Mouse (Mus musculus) adrenal gland, postnatal 14 days (tissue): ENCODE data around the gene Barx1. TPM values are rescaled to one million over a fixed set of nuclear protein-coding genes. Genes with fewer than 3 reads are reported as not detected.

Experiments used
- DNase-seq: peaks from one replicate; pipeline ENCODE4 v3.0.0; 2021; ENCODE audit warnings: mixed read lengths
- long read RNA-seq, 2 experiments: library from polyadenylated mRNA; stranded (forward); transcript quantifications; one replicate each; pipeline ENCODE4 v2.0.0; 2021
- total RNA-seq: library from RNA; stranded (reverse); gene quantifications from 2 replicates; pipeline ENCODE4 v1.2.3, GENCODE M21; 2021

Barx1 gene
- not detected in 2 replicates for total RNA-seq
- long read RNA-seq, experiment 1: 0 reads
- long read RNA-seq, experiment 2: 0 reads

- DNase-seq: no peak
Measured at GRCm38 (mm10) chr13:48662431-48663143, at the start of gene Barx1. Barx1 (plus strand) TSS chr13:48662998.

DNA sequence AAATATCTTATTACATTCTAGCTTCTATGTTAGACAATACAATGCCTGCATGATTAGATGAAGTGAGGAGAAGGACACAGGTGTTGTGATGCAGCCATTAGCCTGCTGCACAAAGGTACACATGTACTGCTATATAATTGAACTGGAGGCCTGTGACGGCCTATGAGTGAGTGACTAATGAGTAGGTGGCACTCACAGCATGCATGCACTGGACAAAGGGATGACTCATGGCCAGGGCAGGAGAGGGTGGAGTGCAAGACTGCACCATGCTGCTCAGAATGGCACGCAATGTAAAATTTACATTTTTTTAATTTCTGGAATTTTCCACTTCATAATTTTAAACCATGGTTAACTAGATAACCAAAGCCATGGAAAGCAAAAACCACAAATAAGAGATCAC lies 48.3 kb upstream of the Barx1 start:
- DNase-seq: no peak

DNA sequence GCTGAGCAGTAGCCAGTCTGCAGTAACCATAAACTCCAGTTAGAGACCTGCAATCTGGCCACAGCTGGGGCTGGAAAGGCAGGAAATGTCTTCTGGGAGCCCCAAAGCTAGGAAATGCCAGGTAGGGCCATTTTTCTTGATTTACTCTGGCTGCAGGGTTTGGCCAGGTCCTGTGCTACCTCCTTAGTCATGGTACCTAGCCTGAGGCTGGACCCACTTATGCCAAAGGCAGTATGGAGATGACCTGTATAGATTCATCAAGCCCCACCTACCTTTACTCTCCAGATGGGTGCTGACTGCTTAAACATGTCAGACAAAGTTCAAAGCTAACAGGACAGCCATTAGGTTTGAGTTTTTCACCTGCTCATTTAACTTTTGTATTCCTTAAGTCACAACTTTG lies 45.0 kb upstream of the Barx1 start:
- DNase-seq: no peak

- no peak for DNase-seq
Measured at GRCm38 (mm10) chr13:48618890-48619289, 43.9 kb upstream of the Barx1 start.

- no peak for DNase-seq
Measured at GRCm38 (mm10) chr13:48624968-48625398, 37.8 kb upstream of the Barx1 start.

DNA sequence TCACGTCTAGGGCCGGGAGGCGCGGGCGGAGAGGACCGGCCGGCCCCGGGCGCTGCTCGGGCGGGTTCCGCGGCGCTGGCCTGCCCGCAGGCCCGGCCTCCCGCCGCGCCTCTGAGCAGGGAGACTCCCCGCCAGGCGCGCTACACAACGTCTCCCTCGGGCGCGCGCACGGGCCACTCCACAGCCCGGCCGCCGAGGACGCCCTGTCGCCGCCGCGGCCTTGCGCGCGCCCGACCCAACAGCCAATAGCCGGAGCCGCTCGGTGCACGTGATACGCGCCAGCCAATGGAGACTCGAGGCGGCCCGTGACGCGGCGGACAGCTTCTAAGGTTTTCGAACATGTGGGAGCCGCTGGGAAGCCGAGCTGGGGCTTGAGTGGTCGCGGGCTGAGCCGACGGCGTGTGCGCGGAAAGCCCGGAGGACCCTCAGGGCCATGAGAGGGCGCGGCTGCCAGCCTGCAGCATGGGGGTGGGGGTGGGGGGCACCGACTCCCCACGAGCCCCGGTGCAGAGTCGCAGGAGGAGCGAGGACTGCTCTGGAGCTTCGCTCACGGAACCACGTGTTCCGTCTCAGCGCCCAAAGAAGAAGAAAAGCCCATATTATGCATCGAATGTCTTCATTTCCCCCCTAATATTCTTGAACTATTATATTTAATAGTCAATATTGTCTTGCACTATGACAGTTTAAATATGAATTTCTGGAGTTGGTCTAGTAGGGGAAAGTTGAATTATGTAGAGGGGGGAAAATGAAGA lies 37.2 kb upstream of the Barx1 start, which contains the start of gene Ptpdc1:
Gene Ptpdc1, minus strand, starts transcription at position 232 of the 752 bp plus-strand sequence.
- DNase-seq: peak; percentile 99

DNA sequence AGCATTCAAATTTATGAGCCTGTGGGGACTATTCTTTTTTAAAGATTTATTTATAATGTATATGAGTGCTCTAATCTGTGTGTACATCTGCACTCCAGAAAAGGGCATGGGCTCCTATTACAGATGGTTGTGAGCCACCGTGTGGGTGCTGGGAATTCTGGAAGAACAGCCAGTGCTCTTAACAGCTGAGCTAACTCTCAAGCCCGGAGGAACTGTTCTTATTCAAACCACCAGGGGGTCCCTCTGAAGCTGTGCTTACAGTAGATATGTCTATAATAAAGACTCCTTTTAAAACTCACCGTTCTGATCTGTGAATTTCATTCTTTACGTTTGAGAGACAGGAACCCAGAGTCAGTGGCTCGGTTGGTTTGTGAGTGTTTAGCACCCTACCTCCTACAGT lies 31.1 kb upstream of the Barx1 start:
- no peak for DNase-seq

- DNase-seq: no peak
Measured at GRCm38 (mm10) chr13:48637706-48638105, 25.1 kb upstream of the Barx1 start.

- DNase-seq: peak; percentile 65
Measured at GRCm38 (mm10) chr13:48639570-48639969, 23.2 kb upstream of the Barx1 start.

DNA sequence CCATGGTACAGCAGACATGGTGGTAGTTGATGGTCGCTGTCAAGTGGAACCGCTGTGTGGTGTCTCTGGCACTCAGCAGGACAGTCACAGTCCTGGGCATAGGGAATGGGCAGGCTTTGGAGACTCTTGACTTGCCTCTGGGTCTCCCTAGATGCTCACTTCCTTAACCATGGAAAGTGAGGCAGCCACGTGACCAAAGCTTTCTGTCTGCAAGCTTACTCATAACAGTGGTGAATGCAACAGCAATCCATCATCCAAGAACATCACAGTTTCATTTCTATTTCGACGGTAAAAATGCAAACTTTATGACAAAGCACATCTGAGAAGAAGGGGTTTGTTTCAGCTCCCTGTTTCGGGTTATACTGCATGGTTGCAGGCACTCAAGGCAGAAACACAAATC lies 19.7 kb upstream of the Barx1 start:
- no peak for DNase-seq

DNA sequence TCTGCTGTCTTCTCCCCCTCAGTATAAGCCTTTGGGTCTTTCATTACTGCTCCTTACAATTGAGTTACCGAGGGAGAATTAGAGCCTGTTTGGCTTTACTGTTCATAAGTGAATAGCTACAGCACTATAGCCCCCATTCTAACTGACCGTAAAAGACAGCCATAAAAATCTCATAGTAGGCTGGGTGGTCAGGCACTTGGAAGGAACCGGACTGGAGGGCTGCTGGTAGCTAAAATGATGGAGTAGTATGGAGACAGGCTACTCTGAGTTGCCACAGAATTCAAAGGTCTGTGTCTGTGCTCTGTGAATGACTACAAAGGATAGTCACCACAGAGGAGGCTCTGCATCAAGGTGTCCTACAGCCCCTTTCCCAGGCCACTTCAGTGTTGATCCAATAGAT lies 18.8 kb upstream of the Barx1 start:
- no peak for DNase-seq

- no peak for DNase-seq
Measured at GRCm38 (mm10) chr13:48646696-48647095, 16.1 kb upstream of the Barx1 start.

DNA sequence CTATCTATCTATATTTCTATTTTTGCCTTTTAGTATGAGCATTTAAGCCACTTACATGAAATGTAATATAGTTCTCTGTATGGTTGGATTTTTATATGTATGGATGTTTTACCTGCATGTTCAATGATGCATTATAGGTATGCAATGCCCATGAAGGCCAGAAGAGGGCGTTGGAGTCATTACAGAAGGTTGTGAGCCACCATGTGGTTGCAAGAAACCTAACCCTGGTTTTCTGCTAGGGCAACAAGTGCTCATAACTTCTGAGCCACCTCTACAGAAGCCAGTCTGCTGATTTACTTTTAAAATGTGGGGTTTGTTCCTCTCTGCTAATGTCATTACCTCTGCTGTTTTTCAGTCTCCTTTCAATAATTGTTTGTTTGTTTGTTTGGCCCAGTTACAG lies 12.2 kb upstream of the Barx1 start:
- DNase-seq: peak; percentile 38

DNA sequence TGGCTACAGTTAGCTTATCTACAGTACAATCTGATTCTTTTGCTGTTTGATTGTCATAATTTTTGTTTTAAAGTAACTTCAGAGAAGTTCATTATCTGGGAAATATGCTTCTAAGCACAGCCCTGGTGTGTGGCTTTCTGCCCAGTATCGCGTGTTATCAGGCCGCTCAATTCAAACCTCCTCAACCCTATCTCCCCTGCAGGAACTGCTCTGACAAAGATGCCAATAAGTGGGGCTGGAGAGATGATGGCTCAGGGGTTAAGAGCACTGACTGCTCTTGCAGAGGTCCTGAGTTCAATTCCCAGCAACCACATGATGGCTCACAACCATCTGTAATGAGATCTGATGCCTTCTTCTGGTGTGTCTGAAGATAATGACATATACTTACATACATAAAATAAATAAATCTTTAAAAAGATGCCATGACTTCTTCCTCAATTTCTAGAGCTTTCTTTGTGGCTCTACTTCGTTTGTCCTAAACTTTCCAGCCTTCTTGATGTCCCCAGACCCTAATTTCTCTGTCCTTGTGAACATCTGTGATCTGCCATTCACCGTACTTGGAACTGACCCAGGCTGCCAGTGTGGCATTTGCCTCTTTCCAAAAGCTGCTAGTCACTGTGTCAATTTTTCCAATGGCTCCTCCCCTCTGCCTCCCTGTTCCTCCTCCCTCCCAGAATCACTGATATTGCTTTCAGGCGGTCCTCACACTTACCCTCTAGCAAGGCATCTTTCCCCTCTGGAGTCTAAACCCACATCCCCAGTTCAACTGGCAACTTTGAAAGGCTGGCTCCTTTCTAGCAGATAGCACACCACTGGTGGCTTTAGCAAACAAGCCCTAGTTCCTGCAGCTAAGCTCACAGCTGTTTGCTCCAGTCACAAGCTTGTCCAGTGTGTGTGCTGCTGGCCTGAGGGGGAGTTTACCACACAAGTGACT lies 11.4 kb upstream of the Barx1 start:
- no peak for DNase-seq

DNA sequence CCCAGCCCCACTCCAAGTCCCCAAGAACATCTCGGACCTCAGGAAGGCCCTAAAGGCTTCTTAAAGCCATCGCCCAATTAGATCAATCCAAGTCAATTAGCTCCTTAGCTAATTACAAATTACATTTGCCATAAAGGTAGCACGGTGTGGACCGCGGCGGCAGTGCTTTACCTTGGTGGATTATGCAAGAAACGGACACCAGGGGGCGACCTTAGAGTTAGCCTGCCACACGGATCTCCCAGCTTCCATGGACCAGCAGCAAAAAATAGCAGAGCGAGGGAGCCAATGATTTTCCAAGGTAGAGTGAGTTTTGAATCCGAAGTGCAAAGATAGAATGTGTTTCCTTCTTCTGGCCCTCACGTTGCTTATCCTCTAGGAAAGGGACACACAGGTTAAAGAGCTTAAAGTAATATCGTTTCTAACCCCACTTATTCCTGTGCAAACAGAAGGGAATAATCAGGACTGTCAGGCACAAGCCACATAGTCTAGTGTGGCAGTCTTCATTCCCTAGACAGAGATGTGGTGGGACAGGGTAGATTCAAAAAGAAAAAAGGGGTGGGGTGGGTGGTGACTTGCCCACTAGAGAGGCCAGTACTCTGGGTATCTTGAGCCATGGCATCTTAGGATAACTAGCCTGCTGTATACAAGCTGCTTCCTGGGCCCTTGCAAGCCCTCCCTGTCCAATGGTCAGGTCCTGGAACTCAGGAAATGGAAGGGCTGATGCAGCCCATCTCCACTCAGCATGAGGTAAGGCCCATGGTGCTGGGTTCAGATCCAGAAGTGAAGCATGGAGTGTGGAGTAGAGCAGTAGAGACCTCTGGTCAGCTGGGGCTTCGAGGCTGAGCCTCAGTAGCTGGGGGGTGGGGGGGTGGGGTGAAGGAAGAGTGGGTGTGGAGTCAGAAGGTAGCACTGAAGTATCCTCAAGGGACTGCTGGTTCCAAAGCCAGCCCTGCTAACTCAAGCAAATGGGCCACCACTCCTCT lies 8.7 kb upstream of the Barx1 start:
- peak; percentile 81 for DNase-seq

GRCm38 (mm10) chr13:48655637-48656036 lies 7.2 kb upstream of the Barx1 start:
- DNase-seq: peak; percentile 79

- no peak for DNase-seq
Measured at GRCm38 (mm10) chr13:48657791-48658190, 5.0 kb upstream of the Barx1 start.

GRCm38 (mm10) chr13:48658588-48659253 lies 4.1 kb upstream of the Barx1 start:
- DNase-seq: peak; percentile 20

DNA sequence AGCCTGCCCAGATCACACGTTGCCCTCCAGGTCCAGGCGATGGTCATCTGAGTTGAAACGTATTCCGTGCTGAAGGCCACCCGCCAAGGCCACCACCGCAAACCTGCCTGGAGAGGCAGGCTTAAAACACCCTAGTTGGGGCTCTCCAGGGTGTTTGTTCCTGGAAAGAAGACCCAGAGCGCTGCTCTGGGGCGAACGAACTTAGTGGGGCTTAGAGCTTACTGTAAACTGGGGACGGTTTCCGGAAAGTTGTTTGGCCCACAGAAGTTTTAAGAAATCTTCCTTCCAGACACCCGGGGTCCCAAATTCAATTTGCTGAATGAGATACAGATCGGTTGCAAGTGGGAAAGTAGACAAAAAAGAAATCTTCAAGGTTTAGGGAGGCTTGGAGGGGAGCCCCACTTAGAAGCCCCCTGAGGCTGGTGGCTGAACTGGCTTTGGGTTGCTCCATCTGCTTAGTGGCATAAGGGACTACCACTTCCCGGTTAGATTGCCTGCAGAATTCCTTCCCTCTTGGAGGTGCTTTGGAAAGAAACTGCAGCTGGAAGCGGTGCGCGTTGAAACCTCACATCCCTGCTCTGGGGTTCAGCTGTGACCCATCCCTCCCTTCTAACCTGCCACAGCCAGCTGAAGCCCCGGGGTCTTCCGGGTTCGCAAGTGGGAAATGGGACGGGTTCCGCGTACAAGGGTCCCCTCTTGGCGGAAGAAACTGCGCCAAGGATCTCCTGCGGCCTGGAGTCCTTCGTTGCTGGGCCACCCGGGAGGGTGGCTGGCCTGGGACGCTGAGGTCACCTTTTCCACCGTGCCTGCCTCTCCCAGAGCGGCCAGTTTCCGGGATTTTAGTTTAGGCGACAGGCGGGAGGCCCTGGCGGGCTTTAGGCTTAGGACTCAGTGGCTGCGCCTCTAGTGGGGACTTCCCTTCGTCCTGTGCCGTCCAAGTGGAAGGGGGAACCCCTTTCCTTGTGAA lies 3.3 kb upstream of the Barx1 start:
- no peak for DNase-seq
